Mouse (Mus musculus) embryo, embryonic 9.5 days (tissue): Measurements from ENCODE around the gene Cln5.

Experiments used
- DNase-seq: peaks from one replicate; pipeline ENCODE4 v3.0.0-alpha.2; 2017; ENCODE audit errors: extremely low spot score

Cln5 gene

DNA sequence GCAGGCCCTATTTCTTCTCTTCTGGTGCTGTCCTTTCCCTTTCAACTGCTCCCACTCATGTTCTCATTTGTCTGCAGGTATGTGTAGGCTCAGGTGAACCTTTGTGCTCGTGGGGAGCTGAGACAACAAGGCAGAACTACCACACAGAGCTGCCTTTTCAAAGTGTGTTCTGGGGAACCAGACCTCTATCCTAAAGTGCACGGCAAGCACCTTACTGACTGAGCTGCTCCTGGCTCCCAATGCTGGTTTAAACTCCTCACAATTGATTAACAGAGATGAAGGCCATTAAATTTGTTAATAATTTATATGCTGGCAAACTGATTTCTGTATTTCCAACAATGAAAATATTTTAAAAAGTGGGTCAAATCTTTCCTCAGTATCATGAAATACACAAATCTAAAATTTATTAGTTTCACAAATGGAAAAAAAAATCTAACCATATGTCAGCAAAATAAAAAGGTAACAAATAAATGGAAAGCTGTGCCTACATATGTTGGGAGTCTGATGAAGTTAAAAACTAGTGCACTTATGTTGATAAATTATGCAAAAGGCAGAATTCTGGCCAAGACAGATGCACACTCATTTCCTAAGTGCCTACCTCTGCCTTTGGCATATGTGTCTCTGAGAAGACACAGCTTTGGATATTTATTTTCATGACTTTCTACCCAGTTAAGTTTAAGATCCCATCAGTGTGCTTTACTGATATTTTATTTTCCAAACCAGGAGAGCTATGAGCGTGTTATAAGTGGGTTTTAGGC, 42.8 kb downstream of the Cln5 start:
- DNase-seq, result no peak

DNA sequence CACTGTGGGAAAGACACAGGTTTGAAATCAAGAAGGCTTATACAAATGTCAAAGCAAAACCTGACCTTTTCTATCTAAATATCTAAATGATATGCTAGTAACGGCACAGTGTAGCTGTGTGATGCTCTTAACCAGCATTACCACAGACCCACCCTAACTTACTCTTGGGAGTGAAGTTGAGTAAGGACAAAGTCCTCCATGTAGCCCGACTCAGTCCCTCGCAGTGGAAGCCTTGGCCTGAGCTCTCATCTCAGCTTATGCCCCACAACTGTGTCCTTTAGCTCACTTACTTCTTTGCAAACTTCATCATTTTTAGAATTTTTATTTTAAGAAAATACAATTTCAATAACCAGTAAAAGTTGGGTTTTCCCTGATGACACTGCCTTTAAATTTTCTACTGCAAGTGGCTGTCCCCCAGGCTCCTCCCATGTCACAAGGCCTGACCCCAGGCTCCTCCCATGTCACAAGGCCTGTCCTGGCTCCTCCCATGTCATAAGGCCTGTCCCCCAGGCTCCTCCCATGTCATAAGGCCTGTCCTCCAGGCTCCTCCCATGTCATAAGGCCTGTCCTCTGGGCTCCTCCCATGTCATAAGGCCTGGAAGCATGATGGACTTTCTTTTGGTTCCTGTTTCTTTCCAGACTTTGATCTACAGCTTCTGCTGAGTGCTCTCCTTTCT, 45.1 kb downstream of the Cln5 start:
- DNase-seq, result no peak

DNA sequence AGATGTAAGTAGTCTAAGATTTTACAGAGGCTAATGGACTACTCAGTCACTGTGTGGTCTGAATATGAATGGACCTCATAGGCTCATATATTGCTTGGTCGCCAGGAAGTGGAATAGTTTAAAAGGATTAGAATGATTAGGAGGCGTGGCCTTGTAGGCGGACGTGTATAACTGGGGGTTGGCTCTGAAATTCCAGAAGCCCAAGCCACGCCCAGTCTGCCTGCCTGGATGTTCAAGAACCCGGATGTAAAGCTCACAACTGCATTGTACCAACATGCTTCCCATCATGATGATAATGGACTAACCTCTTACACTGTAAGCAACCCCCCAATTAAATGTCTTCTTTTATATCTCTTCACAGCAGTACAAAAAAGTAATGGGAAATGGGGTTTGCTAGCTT, 55.7 kb downstream of the Cln5 start:
- DNase-seq, result no peak
